Mouse (Mus musculus): ENCODE data around the gene Gm12355. TPM values are rescaled to one million over a fixed set of nuclear protein-coding genes. Genes with fewer than 3 reads are reported as not detected.
"Not testable (repeated sequence)": the region's sequence is repeated elsewhere in the genome, so short reads cannot be mapped to it uniquely, and the experiment has no call there.

Gm12355 gene
- total RNA-seq, 2 experiments from 2014 or later, result 12.6 to 16.8 TPM

GRCm38 (mm10) chr11:98606763-98607162 is 18.7 kb downstream of the Gm12355 start:
- DNase-seq (ENCODE audit: extremely low spot score in 1 of 2, low spot score in 2 of 2), result peak; percentile 36 to 51
- intact Hi-C loops (cut with DNase I), result loop anchor here (5.0 kb wide), 1 partner anchor 51 kb away; no protein-coding TSS in a partner anchor

DNA sequence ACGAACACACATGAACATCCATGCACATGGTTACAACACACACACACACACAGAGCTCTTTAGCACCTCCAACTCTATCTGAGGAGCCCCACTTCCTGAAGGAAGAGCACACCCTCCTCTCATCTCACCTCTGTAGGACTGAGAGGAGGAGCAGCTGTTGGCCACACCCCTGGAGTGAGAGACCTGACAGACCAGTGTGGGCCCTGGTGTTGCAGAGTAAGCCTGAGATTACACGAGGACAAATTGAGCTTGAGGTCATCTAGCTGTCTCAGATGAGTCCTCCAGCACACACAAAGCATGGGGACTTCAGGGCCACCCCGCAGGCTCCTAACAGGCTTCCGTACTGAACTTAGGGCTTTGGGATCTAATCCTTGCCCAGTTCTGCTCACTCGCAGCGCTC is 20.6 kb downstream of the Gm12355 start:
- not testable (repeated sequence) for DNase-seq (ENCODE audit: extremely low spot score in 1 of 2, low spot score in 2 of 2)
- intact Hi-C loops (cut with DNase I), result loop anchor here (5.0 kb wide), 1 partner anchor 52 kb away; no protein-coding TSS in a partner anchor

DNA sequence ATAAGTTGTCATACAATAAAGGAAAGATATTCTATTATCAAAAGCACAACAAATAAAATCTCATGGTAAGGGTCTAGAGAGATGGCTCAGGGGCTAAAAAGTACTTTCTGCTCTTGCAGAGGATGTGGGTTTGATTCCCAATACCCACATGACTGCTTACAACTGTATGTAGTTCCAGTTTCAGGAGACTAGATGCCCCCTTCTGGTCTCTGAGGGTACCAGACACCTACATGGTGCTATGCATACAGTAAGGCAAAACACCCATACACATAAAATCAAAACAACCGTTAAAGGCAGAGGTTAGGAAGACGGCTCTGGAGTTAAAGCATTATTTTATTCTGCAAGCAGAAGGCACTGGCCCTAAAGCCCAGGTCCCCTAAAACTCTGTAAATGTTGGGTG is 21.5 kb downstream of the Gm12355 start:
- intact Hi-C loops (cut with DNase I), result no loop called here
- DNase-seq (ENCODE audit: extremely low spot score in 1 of 2, low spot score in 2 of 2), result no peak

GRCm38 (mm10) chr11:98602090-98602690 is 23.3 kb downstream of the Gm12355 start:
- DNase-seq (ENCODE audit: extremely low spot score in 1 of 2, low spot score in 2 of 2), result no peak
- intact Hi-C loops (cut with DNase I), result no loop called here

- DNase-seq (ENCODE audit: extremely low spot score in 1 of 2, low spot score in 2 of 2), result no peak
- intact Hi-C loops (cut with DNase I), result no loop called here
Measured at GRCm38 (mm10) chr11:98599291-98599690, 26.2 kb downstream of the Gm12355 start.

- no peak for DNase-seq (ENCODE audit: extremely low spot score in 1 of 2, low spot score in 2 of 2)
- intact Hi-C loops (cut with DNase I), result no loop called here
Measured at GRCm38 (mm10) chr11:98598851-98599290, 26.6 kb downstream of the Gm12355 start.

DNA sequence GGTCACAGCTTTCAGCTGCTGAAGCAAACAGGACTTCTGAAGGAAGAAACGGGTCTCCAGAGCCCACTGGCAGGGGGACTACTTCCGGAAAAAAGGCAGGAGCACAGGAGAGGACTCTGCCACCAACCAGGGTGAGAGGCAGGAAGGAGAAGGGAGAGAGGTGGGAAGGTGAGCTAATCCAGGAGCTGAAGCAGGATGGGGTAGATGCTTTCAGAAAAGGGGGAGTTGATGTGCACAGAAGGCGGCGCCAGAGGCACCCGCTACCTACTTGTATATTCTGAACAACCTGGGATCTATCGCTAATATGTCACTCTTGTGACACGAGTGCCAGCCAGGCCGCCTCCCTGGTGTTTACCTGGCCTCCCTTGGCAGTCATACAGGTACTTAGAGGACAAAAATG is 27.5 kb downstream of the Gm12355 start, which contains the start of gene Lrrc3c:
Gene Lrrc3c (plus strand): TSS at position 301 of the 400 bp plus-strand sequence.
- no peak for DNase-seq (ENCODE audit: extremely low spot score in 1 of 2, low spot score in 2 of 2)
- intact Hi-C loops (cut with DNase I), result no loop called here

DNA sequence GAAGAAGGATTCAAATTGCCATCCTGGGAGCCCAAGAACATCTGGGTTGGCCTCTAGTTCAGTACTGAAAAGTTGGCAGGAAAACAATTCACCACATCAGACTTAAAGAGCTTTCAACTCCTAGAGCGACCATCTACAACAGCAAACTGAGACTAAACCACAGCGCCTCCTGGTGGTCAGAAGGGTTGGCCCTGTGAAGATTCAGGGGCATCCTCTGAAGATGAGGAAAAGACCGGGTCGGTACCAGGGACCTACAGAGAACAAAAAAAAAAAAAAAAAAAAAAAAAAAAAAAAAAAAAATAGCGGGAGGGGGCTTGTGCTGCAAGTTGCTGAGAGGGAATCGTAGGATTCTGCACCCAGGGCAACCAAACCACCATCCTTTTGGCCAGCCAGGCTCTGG is 28.1 kb downstream of the Gm12355 start:
- DNase-seq (ENCODE audit: extremely low spot score in 1 of 2, low spot score in 2 of 2), result peak in 1 of 2 experiments; percentile 60
- intact Hi-C loops (cut with DNase I), result no loop called here

GRCm38 (mm10) chr11:98595955-98596354 is 29.5 kb downstream of the Gm12355 start:
- intact Hi-C loops (cut with DNase I), result no loop called here
- DNase-seq (ENCODE audit: extremely low spot score in 1 of 2, low spot score in 2 of 2), result no peak

DNA sequence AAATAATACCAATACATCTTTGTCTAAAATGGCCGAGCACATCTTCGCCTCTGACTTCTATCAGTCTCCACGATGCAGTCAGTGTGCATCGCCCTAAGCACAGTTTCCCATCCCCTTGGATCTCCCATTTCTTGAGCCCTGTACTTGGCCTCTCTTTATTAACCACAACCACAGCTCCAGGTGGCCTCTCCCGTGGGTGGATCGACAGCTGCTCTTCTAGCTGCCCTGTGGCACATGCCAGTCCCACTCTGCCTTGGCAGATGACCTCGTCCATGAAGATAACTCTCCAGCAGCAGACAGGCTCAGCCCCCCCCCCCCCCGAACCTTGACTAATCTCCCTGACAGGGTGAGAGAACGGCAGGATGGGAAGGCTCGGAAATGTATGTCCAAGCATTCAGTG is 30.0 kb downstream of the Gm12355 start:
- no peak for DNase-seq (ENCODE audit: extremely low spot score in 1 of 2, low spot score in 2 of 2)
- intact Hi-C loops (cut with DNase I), result no loop called here

GRCm38 (mm10) chr11:98595021-98595420 is 30.4 kb downstream of the Gm12355 start:
- intact Hi-C loops (cut with DNase I), result no loop called here
- no peak for DNase-seq (ENCODE audit: extremely low spot score in 1 of 2, low spot score in 2 of 2)

DNA sequence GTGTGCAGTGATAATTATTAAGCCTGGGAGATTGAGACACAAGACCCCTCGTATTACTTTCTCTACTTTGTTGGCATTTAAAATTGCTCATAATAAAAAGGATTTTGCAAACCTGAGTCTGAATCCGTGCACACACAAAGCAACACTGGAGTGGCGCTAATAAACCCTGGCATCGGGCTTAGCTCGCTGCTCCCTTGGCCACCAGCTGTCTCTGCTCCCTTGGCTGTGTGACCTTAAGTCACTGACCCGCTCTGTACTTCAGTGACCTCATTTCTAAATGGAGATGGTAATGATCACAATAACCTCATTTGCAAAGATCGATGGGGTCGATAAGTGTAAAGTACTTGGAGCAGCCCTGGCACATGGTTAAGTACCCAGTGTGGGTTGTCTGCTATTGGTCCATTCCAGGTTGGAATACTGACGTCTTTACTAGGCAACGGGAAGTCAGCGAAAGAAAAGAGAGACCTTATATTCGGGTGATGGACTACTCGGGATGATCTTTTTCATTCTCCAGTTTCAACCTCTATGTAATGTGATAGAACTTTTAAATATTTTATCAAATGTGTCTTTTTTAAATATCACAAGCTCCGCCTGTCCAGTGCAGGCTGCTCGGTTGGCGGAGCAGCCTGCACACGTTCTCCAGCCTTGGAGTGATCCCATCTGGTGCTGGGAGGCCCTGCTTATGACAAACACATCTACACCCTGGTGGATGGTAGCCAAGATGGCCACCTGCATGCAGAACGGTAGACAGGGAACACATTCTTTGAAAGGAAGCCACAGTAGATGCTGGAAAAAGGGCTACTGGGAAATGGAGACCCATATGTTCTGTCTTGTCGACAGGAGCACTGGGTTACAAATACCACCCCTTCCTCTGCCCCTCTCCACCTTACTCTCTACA is 34.7 kb downstream of the Gm12355 start:
- intact Hi-C loops (cut with DNase I), result no loop called here
- DNase-seq (ENCODE audit: extremely low spot score in 1 of 2, low spot score in 2 of 2), result no peak

DNA sequence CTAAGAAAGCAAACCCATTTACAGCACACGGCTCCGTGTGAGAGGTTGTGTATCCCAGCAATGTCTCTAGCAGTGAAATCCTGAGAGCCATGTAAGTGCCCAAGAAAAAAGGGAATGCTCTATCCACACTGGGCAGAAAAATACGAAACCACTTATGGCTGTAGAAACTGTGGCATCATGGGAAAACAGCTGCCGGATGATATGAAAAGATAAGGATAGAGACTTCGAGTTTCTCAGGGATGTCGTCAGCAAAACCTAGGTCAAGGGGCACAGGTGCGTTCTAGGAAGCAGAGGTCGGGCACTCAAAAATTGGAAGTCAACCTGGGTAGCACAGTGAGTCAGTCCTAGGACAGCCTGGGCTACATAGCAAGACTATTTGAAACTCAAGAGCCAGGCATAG is 36.2 kb downstream of the Gm12355 start:
- intact Hi-C loops (cut with DNase I), result no loop called here
- no peak for DNase-seq (ENCODE audit: extremely low spot score in 1 of 2, low spot score in 2 of 2)

DNA sequence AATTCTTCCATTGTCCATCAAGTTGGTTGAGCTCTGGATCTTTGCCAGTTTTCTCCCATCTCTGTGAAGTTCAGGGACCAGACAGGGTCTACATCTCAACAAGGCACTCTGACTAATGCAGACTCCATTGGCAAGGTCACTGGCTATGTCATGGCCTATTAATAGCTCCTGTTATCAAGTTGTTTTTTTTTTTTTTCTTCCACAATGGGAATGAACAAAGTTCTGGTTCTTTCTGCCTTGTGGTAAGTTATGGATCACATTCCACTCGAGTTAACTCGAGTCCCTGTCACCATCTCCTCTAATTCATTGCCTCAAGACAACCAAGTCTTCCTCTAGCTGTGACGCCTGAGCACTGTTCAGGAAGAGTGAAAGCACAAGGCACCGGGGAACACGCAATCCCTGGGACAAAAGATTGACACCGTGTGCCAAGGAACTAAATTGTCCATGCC is 36.6 kb downstream of the Gm12355 start:
- no peak for DNase-seq (ENCODE audit: extremely low spot score in 1 of 2, low spot score in 2 of 2)
- intact Hi-C loops (cut with DNase I), result no loop called here

DNA sequence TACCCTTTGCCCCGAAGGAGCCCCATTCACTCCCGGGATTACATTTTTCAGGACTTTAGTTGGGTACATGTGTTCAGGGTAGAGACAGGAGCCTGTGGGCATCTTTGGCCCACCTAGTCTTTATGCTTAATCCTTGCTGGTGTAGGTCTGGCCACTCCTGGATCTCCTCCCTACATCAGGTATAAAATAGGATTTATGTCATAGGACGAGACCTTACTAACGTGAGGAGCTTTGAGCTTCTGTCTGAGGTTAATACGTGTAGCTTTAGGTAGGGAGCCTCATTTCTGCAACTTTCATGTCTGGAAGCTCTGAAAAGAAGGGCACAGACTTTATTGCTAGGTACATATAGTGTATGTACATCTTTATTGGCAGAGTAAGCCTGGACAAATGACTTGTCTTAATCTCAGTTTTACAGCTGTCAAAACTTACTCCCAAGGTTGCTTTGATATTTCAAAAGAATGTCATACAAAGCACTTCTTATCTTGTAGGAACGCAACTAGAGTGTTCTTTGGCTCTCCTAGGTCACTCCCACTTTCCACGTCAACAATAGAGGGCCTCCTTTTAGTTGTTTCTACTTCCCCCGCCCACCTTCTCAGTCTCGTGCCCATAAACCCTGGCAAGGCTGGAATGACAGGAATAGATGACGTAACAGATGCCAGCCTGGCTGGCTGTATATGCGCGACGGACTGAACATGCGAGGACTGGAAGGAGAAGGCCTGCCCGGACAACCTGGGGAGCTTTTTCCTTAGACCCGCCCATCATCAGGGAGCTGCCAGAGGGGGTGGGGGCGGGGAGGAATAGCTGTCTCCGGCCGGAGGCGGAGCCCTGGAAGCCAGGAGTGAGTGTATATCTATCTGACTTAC is 37.5 kb downstream of the Gm12355 start:
- intact Hi-C loops (cut with DNase I), result no loop called here
- DNase-seq (ENCODE audit: extremely low spot score in 1 of 2, low spot score in 2 of 2), result peak; percentile 35 to 75

GRCm38 (mm10) chr11:98586892-98587563 is 38.4 kb downstream of the Gm12355 start, which contains the start of gene Ormdl3:
Ormdl3 (minus strand) TSS chr11:98587368.
- peak; percentile 98 to 99 for DNase-seq (ENCODE audit: extremely low spot score in 1 of 2, low spot score in 2 of 2)
- intact Hi-C loops (cut with DNase I), result no loop called here

- peak in 1 of 2 experiments; percentile 55 for DNase-seq (ENCODE audit: extremely low spot score in 1 of 2, low spot score in 2 of 2)
- intact Hi-C loops (cut with DNase I), result no loop called here
Measured at GRCm38 (mm10) chr11:98586087-98586891, 39.2 kb downstream of the Gm12355 start.
